Mouse (Mus musculus) stomach, postnatal 0 days (tissue): Measurements from ENCODE around the gene Eif3b.
"Not testable (repeated sequence)": the region's sequence is repeated elsewhere in the genome, so short reads cannot be mapped to it uniquely, and the experiment has no call there.

ENCODE experiments used
- CTCF ChIP-seq: IDR thresholded peaks from 2 replicates; pipeline ENCODE4 v1.5.1; 2016; ENCODE audit warnings: antibody characterized with exemption, low read depth, mild to moderate bottlenecking, moderate library complexity
- EP300 ChIP-seq: optimal IDR thresholded peaks from 2 replicates; pipeline ENCODE3; 2016; ENCODE audit warnings: antibody characterized with exemption

- not testable (repeated sequence) for TF ChIP-seq CTCF, EP300
These were observed 44.0 kb downstream of the Eif3b start for GRCm38 (mm10) chr5:140463151-140463550.
